Mouse (Mus musculus): ENCODE data around the gene Gm17093.
"Not testable (repeated sequence)": the region's sequence is repeated elsewhere in the genome, so short reads cannot be mapped to it uniquely, and the experiment has no call there.

Gene Gm17093

DNA sequence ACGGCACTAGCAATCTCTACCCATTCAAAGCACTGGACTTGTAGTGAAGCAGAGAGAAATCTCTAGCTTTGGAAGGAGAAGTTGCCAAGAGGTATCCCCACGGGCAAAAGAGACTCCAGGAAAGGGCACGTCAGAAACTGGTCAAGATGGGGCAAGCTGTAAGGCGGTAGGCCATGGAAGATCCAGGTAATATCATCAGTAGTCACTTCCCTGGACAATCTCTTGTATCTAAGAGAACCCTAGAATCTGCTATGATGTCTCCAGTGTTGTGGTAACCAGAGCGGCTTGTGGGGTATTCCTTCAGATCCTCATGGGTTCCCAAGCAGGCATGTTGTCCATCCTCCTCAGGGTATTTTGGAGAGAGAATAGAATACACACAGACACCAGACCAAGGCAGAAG, at the start of gene Gm17093:
Gene Gm17093 (plus strand): TSS at position 301 of the 400 bp plus-strand sequence.
- DNase-seq (ENCODE audit: low read depth in 2 of 2, low spot score in 2 of 2), result not testable (repeated sequence)

DNA sequence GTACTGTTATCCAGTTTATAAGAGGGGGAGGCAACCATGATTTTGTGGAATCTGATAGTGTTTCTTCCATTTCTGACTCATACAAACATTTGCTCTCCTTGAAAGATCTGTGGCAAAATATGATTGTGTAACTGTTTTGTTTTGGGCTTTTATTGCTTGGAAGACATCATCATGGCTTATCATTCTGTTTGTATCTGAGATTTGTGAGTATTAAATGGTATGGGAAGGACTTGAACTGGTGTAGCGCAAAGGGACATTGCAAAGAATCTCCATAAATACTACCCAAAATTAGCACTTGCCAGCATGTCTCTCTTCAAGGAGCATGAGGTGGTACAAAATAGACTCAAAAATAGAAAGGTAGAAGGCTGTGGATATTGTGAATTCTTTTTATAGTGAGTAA, 25.9 kb upstream of the Gm17093 start, which contains the start of gene BC061237:
Gene BC061237 (plus strand): TSS at position 301 of the 400 bp plus-strand sequence.
- not testable (repeated sequence) for DNase-seq (ENCODE audit: low read depth in 2 of 2, low spot score in 2 of 2)

DNA sequence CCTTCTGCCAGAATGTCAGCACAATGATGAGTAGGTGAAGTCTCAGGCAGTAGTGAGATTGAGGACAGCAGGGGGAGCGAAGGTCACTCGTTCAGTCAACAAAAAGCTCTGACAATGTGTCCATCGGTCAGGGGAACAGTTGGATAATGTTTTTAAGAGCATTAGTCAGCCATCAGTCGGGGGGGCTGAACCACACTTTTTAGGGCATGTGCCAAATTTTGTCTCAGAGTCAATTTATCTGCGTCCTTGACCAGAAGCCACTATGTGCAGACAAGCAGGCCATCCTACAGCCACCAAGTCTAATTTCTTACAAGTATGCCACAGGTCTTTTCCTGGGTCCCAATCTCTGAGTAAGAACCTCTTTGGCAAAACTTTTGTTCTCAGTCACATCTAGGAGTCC, 29.9 kb downstream of the Gm17093 start:
- DNase-seq (ENCODE audit: low read depth in 2 of 2, low spot score in 2 of 2), result not testable (repeated sequence)

Measured in CD8-positive naive resting alpha-beta T cell, adult 2 months (primary cell).